Mouse (Mus musculus) megakaryocyte progenitor cell, adult 5-6 weeks (primary cell): ENCODE data around the gene Hes6. TPM values are rescaled to one million over a fixed set of nuclear protein-coding genes. Genes with fewer than 3 reads are reported as not detected.

Source experiments
- ATAC-seq: replicated peaks from 2 replicates; pipeline ENCODE4 v1.8.0; 2016; ENCODE audit warnings: mild to moderate bottlenecking, moderate TSS enrichment, inconsistent platforms; ENCODE audit not compliant: poor library complexity
- total RNA-seq, 2 experiments: library from RNA; stranded (forward) in 1 of 2; stranded (reverse) in 1 of 2; fragments of 157-497, 149-512 nt in 1 of 2; fragments of 200-1000 nt in 1 of 2; gene quantifications; 2 replicates each; pipeline versions ENCODE4 v1.2.3 to v1.2.4; 2015 to 2017

Gene Hes6
- total RNA-seq, 2 experiments from 2014 or later, result 30.4 to 35.4 TPM

GRCm38 (mm10) chr1:91442350-91442990 lies 28.6 kb upstream of the Hes6 start:
- no peak for ATAC-seq

GRCm38 (mm10) chr1:91441855-91442254 lies 28.0 kb upstream of the Hes6 start:
- no peak for ATAC-seq

- no peak for ATAC-seq
These were observed 25.9 kb upstream of the Hes6 start for GRCm38 (mm10) chr1:91439776-91440175.

GRCm38 (mm10) chr1:91437573-91437972 lies 23.7 kb upstream of the Hes6 start:
- ATAC-seq, result peak; percentile 83

- ATAC-seq, result no peak
These were observed 23.2 kb upstream of the Hes6 start for GRCm38 (mm10) chr1:91437083-91437400.

GRCm38 (mm10) chr1:91436380-91437082 lies 22.7 kb upstream of the Hes6 start:
- ATAC-seq, result peak; percentile 66

GRCm38 (mm10) chr1:91435606-91436130 lies 21.8 kb upstream of the Hes6 start:
- ATAC-seq, result no peak

- ATAC-seq, result no peak
These were observed 21.1 kb upstream of the Hes6 start for GRCm38 (mm10) chr1:91434905-91435304.

- no peak for ATAC-seq
These were observed 16.9 kb upstream of the Hes6 start for GRCm38 (mm10) chr1:91430761-91431160.

- no peak for ATAC-seq
These were observed 15.4 kb upstream of the Hes6 start for GRCm38 (mm10) chr1:91429212-91429611.

GRCm38 (mm10) chr1:91428614-91429013 lies 14.8 kb upstream of the Hes6 start:
- peak; percentile 98 for ATAC-seq

- ATAC-seq, result no peak
These were observed 12.6 kb upstream of the Hes6 start for GRCm38 (mm10) chr1:91426397-91426796.

- no peak for ATAC-seq
These were observed 6.8 kb upstream of the Hes6 start for GRCm38 (mm10) chr1:91420601-91421065.

GRCm38 (mm10) chr1:91419862-91420600 lies 6.2 kb upstream of the Hes6 start:
- ATAC-seq, result no peak

GRCm38 (mm10) chr1:91417991-91418390 lies 4.2 kb upstream of the Hes6 start:
- ATAC-seq, result no peak

GRCm38 (mm10) chr1:91415311-91415710 lies 1.5 kb upstream of the Hes6 start:
- no peak for ATAC-seq

GRCm38 (mm10) chr1:91414903-91415302 lies 1.1 kb upstream of the Hes6 start:
- ATAC-seq, result no peak

- ATAC-seq, result no peak
These were observed 321 bp downstream of the Hes6 start for GRCm38 (mm10) chr1:91413536-91413897.

- ATAC-seq, result peak; percentile 90
These were observed 770 bp downstream of the Hes6 start for GRCm38 (mm10) chr1:91413030-91413506.

GRCm38 (mm10) chr1:91412286-91413029 lies 1.4 kb downstream of the Hes6 start:
- ATAC-seq, result no peak; the same call in 1 of the 2 replicates
